Mouse (Mus musculus): Measurements from ENCODE around the gene Jade1.
A peak's percentile ranks its signal among the peaks of the same experiment; 100 is the strongest.

Jade1 gene

GRCm38 (mm10) chr3:41601226-41602020 is 45.9 kb downstream of the Jade1 start:
- DNase-seq: no peak

GRCm38 (mm10) chr3:41602933-41603332 is 47.4 kb downstream of the Jade1 start:
- no peak for DNase-seq

- DNase-seq: no peak
Observed at GRCm38 (mm10) chr3:41603470-41604019, 48.0 kb downstream of the Jade1 start.

GRCm38 (mm10) chr3:41604629-41605321 is 49.2 kb downstream of the Jade1 start:
- DNase-seq: no peak

GRCm38 (mm10) chr3:41605601-41606329 is 50.2 kb downstream of the Jade1 start:
- DNase-seq: no peak

GRCm38 (mm10) chr3:41606330-41606664 is 50.8 kb downstream of the Jade1 start:
- no peak for DNase-seq

GRCm38 (mm10) chr3:41607050-41607449 is 51.5 kb downstream of the Jade1 start:
- DNase-seq: no peak

GRCm38 (mm10) chr3:41607467-41607866 is 51.9 kb downstream of the Jade1 start:
- DNase-seq: no peak

- DNase-seq: no peak
Observed at GRCm38 (mm10) chr3:41609071-41609470, 53.5 kb downstream of the Jade1 start.

- no peak for DNase-seq
Observed at GRCm38 (mm10) chr3:41612211-41612610, 56.7 kb downstream of the Jade1 start.

GRCm38 (mm10) chr3:41613706-41614105 is 58.2 kb downstream of the Jade1 start:
- DNase-seq: peak; percentile 38

- DNase-seq: no peak
Observed at GRCm38 (mm10) chr3:41614230-41614985, 58.9 kb downstream of the Jade1 start.

GRCm38 (mm10) chr3:41618036-41618435 is 62.5 kb downstream of the Jade1 start:
- DNase-seq: no peak

- no peak for DNase-seq
Observed at GRCm38 (mm10) chr3:41618488-41618887, 63.0 kb downstream of the Jade1 start.

GRCm38 (mm10) chr3:41620971-41621370 is 65.4 kb downstream of the Jade1 start:
- no peak for DNase-seq

GRCm38 (mm10) chr3:41655642-41656041 is 100.1 kb downstream of the Jade1 start:
- DNase-seq: no peak
